Mouse (Mus musculus): ENCODE data around the gene Nipa1. TPM values are rescaled to one million over a fixed set of nuclear protein-coding genes. Genes with fewer than 3 reads are reported as not detected.
A peak's percentile ranks its signal among the peaks of the same experiment; 100 is the strongest.

Nipa1 gene
- total RNA-seq, 1 experiment from 2014 or later, result 7.6 TPM

- no peak for DNase-seq
Observed at GRCm38 (mm10) chr7:56010318-56011017, 9.3 kb downstream of the Nipa1 start.

GRCm38 (mm10) chr7:55998997-55999396 lies 20.8 kb downstream of the Nipa1 start:
- DNase-seq, result no peak

- DNase-seq, result no peak
Observed at GRCm38 (mm10) chr7:55995013-55995412, 24.7 kb downstream of the Nipa1 start.

- no peak for DNase-seq
Observed at GRCm38 (mm10) chr7:55991858-55992257, 27.9 kb downstream of the Nipa1 start.

- DNase-seq, result no peak
Observed at GRCm38 (mm10) chr7:55991129-55991528, 28.6 kb downstream of the Nipa1 start.

- peak; percentile 78 for DNase-seq
Observed at GRCm38 (mm10) chr7:55986526-55987214, 33.1 kb downstream of the Nipa1 start.

GRCm38 (mm10) chr7:55984754-55985153 lies 35.0 kb downstream of the Nipa1 start:
- DNase-seq, result no peak

GRCm38 (mm10) chr7:55983107-55983506 lies 36.6 kb downstream of the Nipa1 start:
- no peak for DNase-seq

GRCm38 (mm10) chr7:55982010-55982700 lies 37.6 kb downstream of the Nipa1 start:
- DNase-seq, result no peak

- DNase-seq, result no peak
Observed at GRCm38 (mm10) chr7:55981511-55981910, 38.2 kb downstream of the Nipa1 start.

GRCm38 (mm10) chr7:55974429-55974828 lies 45.3 kb downstream of the Nipa1 start:
- DNase-seq, result no peak

GRCm38 (mm10) chr7:55969415-55969814 lies 50.3 kb downstream of the Nipa1 start:
- DNase-seq, result no peak

GRCm38 (mm10) chr7:55968258-55968901 lies 51.4 kb downstream of the Nipa1 start:
- DNase-seq, result no peak

- DNase-seq, result no peak
Observed at GRCm38 (mm10) chr7:55966866-55967460, 52.8 kb downstream of the Nipa1 start.

GRCm38 (mm10) chr7:55962004-55962908 lies 57.5 kb downstream of the Nipa1 start, which contains the start of gene Nipa2:
TSS of gene Nipa2 (minus strand) at chr7:55962476.
- DNase-seq, result peak; percentile 95

GRCm38 (mm10) chr7:55960506-55960905 lies 59.2 kb downstream of the Nipa1 start:
- DNase-seq, result no peak

GRCm38 (mm10) chr7:55959801-55960200 lies 60.0 kb downstream of the Nipa1 start:
- no peak for DNase-seq

- DNase-seq, result peak; percentile 22
Observed at GRCm38 (mm10) chr7:55957916-55958315, 61.8 kb downstream of the Nipa1 start.

GRCm38 (mm10) chr7:55957178-55957577 lies 62.6 kb downstream of the Nipa1 start:
- DNase-seq, result no peak

- no peak for DNase-seq
Observed at GRCm38 (mm10) chr7:55956054-55956453, 63.7 kb downstream of the Nipa1 start.

GRCm38 (mm10) chr7:55938341-55938740 lies 81.4 kb downstream of the Nipa1 start:
- DNase-seq, result no peak
